Mouse (Mus musculus) testis, adult 2 months (tissue): Measurements from ENCODE around the gene Iqcf4. TPM values are rescaled to one million over a fixed set of nuclear protein-coding genes. Genes with fewer than 3 reads are reported as not detected.
"Not testable (repeated sequence)": the region's sequence is repeated elsewhere in the genome, so short reads cannot be mapped to it uniquely, and the experiment has no call there.

Source experiments
- H3K27ac ChIP-seq: fragments of 200-500 bp; 2 replicates; pipeline ENCODE4 v1.5.1; 2012; ENCODE audit warnings: low read depth, low read length; ENCODE audit not compliant: control insufficient read depth, insufficient read depth
- H3K27me3 ChIP-seq: fragments of 200-500 bp; 2 replicates; pipeline ENCODE4 v1.6.1; 2012; ENCODE audit warnings: mild to moderate bottlenecking, low read length, moderate library complexity; ENCODE audit not compliant: control insufficient read depth, insufficient read depth
- H3K36me3 ChIP-seq: fragments of 200-500 bp; 2 replicates; pipeline ENCODE4 v1.6.1; 2012; ENCODE audit warnings: mild to moderate bottlenecking, low read length; ENCODE audit not compliant: control insufficient read depth, insufficient read depth
- H3K4me1 ChIP-seq: fragments of 200-500 bp; 2 replicates; pipeline ENCODE4 v1.6.1; 2012; ENCODE audit warnings: low read length; ENCODE audit not compliant: control insufficient read depth, insufficient read depth
- H3K4me3 ChIP-seq: fragments of 200-500 bp; 2 replicates; pipeline ENCODE4 v1.5.1; 2012; ENCODE audit warnings: low read depth, mild to moderate bottlenecking, low read length, moderate library complexity, mixed read lengths; ENCODE audit not compliant: control insufficient read depth
- CTCF ChIP-seq: fragments of 200-500 bp; IDR thresholded peaks from 2 replicates; pipeline ENCODE4 v1.5.1; 2012; ENCODE audit warnings: low read depth, mild to moderate bottlenecking, inconsistent platforms, low read length, moderate library complexity; ENCODE audit not compliant: control insufficient read depth, insufficient read depth, insufficient replicate concordance
- POLR2A ChIP-seq: fragments of 200-500 bp; IDR thresholded peaks from 2 replicates; pipeline ENCODE4 v1.6.1; 2012; ENCODE audit warnings: low read depth, mild to moderate bottlenecking, inconsistent platforms, low read length, moderate library complexity; ENCODE audit not compliant: control insufficient read depth
- polyA plus RNA-seq: library from polyadenylated mRNA; depleted of rRNA; stranded (reverse); fragments of >200 nt; gene quantifications from 2 replicates; pipeline ENCODE4 v1.2.3, GENCODE M21; 2012

The Iqcf4 gene
- polyA plus RNA-seq, 1 experiment = 225 TPM

DNA sequence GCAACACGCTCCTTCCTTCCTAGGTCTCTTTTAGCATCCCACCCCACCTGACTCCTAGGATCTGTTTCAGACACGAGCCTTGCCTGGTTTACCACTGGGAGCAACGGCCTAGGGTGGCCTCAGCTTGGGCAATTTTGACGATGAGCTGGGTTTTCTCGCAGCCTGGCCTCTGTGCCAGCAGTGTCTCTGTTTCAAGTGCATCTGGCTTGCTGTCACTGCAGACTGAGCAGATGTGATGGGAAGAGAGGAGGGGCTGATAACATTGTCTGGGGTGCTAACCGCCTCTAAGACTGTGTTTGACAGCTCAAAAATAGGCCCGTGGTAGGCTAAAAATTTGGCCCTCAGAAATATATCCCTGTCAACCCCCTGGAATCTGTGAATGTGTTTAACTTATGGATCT lies 25.0 kb upstream of the Iqcf4 start:
- Histone ChIP-seq H3K27ac (no peak overlapping the region), H3K36me3 (no peaks in the 10 kb centered on the region), H3K4me1 (peaks cover 4% of the 10 kb centered on the region), H3K4me3 (no peak overlapping the region), H3K27me3 (no peaks in the 10 kb centered on the region)
- TF ChIP-seq CTCF = no peak
- no peak for TF ChIP-seq POLR2A

DNA sequence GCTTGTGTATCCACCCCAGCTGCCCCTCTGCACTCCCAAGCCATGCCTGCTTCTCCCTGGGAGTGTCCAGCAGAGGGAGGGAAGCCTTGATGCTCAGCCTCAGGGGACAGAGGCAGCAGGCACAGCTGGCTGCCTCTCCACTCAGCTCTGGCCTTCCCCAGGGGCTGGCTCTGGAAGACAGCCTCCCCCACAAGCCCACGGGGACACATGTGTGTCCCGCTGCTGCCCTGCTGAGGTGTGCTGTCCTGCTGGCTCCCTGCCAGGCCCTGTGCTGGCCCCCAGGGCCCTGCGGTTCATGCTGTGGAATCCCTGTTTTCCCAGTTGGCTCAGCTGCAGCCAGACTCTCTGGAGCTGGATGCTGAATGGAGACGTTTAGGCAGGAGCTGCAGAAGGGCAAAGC lies 24.6 kb upstream of the Iqcf4 start:
- H3K27me3 ChIP-seq, H3K4me3 ChIP-seq, H3K4me1 ChIP-seq, H3K27ac ChIP-seq, H3K36me3 ChIP-seq: not testable (repeated sequence)

GRCm38 (mm10) chr9:106592158-106592557 lies 21.4 kb upstream of the Iqcf4 start:
- H3K36me3 ChIP-seq = no peaks in the 10 kb centered on the region

DNA sequence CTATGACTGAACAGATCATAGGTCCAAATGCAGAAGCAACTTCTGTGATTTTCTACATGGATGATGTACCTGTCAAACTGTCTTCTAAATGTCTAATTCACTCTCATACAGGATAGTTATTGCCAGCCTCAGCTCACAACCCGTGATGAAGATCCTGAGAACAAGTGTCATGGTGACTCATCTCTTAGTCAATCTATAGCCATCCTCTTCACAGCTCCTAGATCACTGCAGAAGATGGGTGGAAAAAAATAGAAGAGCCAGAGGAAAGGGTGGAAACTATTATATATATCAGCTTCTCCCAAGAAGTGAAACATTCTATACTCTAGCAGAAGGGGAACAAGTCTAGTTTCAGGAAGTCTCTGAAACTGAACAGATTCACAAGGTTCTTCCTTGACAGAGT lies 11.8 kb upstream of the Iqcf4 start:
- no peak overlapping the region for H3K27ac ChIP-seq
- H3K4me1 ChIP-seq = no peaks in the 10 kb centered on the region; the same call in 1 of the 2 replicates
- TF ChIP-seq POLR2A = no peak
- no peak for TF ChIP-seq CTCF
- H3K27me3 ChIP-seq = no peaks in the 10 kb centered on the region
- H3K4me3 ChIP-seq = no peak overlapping the region
- no peaks in the 10 kb centered on the region for H3K36me3 ChIP-seq

More at GRCm38 (mm10) chr9:106592158-106592557, 21.4 kb upstream of the Iqcf4 start:
- Histone ChIP-seq H3K27ac (no peak overlapping the region), H3K4me3 (no peak overlapping the region), H3K27me3 (no peaks in the 10 kb centered on the region), H3K4me1 (no peaks in the 10 kb centered on the region)
- TF ChIP-seq CTCF = no peak
- TF ChIP-seq POLR2A = no peak

- Histone ChIP-seq H3K4me1 (no peaks in the 10 kb centered on the region; the same call in 1 of the 2 replicates), H3K27ac (no peak overlapping the region), H3K27me3 (no peaks in the 10 kb centered on the region), H3K36me3 (no peaks in the 10 kb centered on the region), H3K4me3 (no peak overlapping the region)
- TF ChIP-seq POLR2A = no peak
- TF ChIP-seq CTCF = no peak
These were observed 9.2 kb upstream of the Iqcf4 start for GRCm38 (mm10) chr9:106580016-106580415.

GRCm38 (mm10) chr9:106576112-106576511 lies 5.3 kb upstream of the Iqcf4 start:
- no peaks in the 10 kb centered on the region; the same call in 1 of the 2 replicates for H3K4me1 ChIP-seq
- no peaks in the 10 kb centered on the region for H3K36me3 ChIP-seq
- TF ChIP-seq CTCF (no peak), POLR2A (no peak)
- H3K27me3 ChIP-seq = no peaks in the 10 kb centered on the region
- no peak overlapping the region for H3K4me3 ChIP-seq
- H3K27ac ChIP-seq = no peak overlapping the region

DNA sequence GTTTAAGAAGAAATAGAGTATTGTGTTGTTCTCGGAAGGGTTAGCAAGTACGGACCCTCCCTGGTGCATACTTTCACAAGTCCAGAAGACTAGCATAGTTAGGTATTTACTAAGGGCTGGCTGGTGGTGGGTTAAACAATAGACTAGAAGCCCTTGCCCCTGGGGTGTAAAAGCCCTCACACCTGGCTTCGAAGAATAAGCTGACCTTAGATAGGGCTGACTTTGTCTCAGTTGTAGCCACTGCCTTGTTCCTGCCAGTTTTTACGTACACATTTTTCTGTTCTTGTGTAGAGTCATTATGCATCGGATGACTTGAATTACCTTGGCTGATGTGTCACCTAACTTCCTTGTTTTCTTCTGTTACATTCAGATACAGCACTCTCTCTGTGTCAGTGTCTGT lies 2.6 kb upstream of the Iqcf4 start:
- TF ChIP-seq CTCF = no peak
- TF ChIP-seq POLR2A = no peak
- Histone ChIP-seq H3K36me3 (no peaks in the 10 kb centered on the region), H3K4me3 (no peak overlapping the region), H3K27me3 (no peaks in the 10 kb centered on the region), H3K4me1 (no peaks in the 10 kb centered on the region; the same call in none of the 2 replicates), H3K27ac (no peak overlapping the region)

DNA sequence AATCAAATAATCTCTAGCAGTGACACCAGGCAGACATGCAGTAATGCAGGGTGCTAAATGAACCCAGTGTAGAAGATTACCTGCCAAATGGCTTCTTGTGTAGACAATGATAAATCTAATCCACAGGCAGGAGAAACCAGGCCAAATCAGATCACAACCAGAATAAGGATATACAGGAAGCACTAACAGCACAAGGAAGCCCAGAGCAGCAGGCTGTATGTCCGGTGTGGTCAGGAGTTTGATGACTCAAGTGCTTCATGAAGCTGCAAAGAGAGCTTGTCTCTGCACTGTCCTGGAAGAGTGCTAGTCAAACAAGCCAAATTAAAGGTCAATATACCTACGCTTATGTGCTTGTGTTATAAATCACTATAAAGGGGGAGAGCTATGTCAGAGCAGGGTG lies 1.4 kb upstream of the Iqcf4 start:
- H3K4me1 ChIP-seq = no peaks in the 10 kb centered on the region; the same call in none of the 2 replicates
- TF ChIP-seq CTCF (no peak), POLR2A (no peak)
- H3K27ac ChIP-seq = no peak overlapping the region
- H3K36me3 ChIP-seq = no peaks in the 10 kb centered on the region
- no peaks in the 10 kb centered on the region for H3K27me3 ChIP-seq
- no peak overlapping the region for H3K4me3 ChIP-seq
